Mouse (Mus musculus) ES-Bruce4 (cell line): Measurements from ENCODE around the gene Pnliprp1.

Source experiments
- CTCF ChIP-seq: IDR thresholded peaks from one replicate; pipeline ENCODE4 v1.8.1; 2011; ENCODE audit warnings: low read depth, low read length
- EP300 ChIP-seq: IDR thresholded peaks from 2 replicates; pipeline ENCODE4 v1.6.1; 2011; ENCODE audit warnings: low read depth, low read length; ENCODE audit not compliant: insufficient read depth
- POLR2A ChIP-seq: IDR thresholded peaks from one replicate; pipeline ENCODE4 v1.8.1; 2011; ENCODE audit warnings: low read length; ENCODE audit not compliant: insufficient read depth

DNA sequence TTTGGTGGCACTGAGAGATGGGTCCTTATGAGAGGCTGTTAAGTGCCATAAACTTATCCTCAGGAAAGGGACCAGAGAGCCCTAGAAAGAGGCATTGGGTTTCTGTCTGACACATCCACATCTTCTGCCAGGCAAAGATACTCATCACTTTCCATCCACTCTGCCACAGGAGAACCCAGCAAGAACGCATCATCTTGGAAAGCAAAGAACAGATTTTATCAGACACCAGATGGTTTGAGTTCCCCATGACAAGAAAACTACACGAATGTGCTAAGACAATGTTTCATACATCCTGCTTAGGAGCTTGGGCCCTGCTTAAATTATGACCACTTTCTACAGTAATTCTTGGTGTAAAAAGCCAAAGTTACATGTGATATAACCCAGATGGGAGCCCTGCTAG lies 22.1 kb downstream of the Pnliprp1 start:
- TF ChIP-seq CTCF: no peak
- TF ChIP-seq POLR2A: no peak
- no peak for TF ChIP-seq EP300
